ENCODE assay signal across 7 mouse cellular contexts in the genomic region with DNA sequence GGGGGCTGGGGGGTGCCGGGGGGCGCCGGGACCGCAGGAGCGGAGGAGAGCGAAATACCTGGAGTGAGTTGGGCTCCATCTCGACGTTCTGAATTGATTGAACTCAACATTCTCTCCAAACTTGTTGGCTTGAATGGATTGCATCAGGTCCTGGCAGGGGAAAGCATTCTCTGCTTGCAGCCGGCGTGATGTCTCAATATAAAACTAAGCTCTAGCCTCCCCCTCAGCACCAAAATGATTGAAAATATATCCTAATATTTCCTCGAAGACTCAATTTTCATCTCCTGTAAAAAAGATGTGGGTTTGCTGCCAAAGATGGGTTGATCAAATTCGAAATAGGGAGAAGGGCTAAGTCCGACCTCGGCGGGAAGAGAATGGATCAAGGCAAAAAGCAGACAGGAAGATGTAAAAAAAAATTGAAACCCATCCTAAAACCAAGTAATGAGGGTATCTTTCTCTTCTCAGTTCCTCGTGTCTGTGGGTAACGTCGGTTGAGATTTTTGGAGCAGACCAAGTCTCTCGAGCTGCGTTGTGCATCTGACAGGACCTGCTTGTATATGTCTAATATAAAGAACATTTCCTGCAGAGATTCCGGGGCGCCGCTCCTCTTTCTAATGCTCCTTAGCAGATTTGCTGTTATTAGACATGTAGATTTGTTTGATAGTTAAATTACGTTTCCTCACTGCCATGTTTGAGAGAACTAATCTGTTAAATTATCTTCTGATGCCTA. TPM values are rescaled to one million over a fixed set of nuclear protein-coding genes. Genes with fewer than 3 reads are reported as not detected.
DNase-seq lines count a peak whose midpoint lies in the region; ATAC-seq and TF ChIP-seq lines count a peak whose summit lies in the region.

A gene (minus strand): TSS at position 109 of the 730 bp plus-strand sequence.

- peaks cover 45% of the 10 kb centered on the region for H3K79me2 ChIP-seq in macrophage (ENCODE audit: inconsistent target)

- peak within 1 kb of the TSS; percentile 90 for H3K27ac ChIP-seq in hindbrain, postnatal 0 days
- peak within 1 kb of the TSS; percentile 94 for H3K27ac ChIP-seq in macrophage

- CTCF ChIA-PET in Patski (lab: Charles Lee): no interaction called here

- H3K27me3 ChIP-seq in Patski: no peaks in the 10 kb centered on the region
- H3K27me3 ChIP-seq in hindbrain, postnatal 0 days (ENCODE audit: insufficient read depth, low read length): no peaks in the 10 kb centered on the region

- in situ Hi-C loops in Patski (cut with MboI; ENCODE audit: low pct_unique_long_range_greater_than_20kb): loop anchor here (5.0 to 25.0 kb wide), 5 partner anchors 41 to 1034 kb away; no protein-coding TSS in a partner anchor

- peak within 1 kb of the TSS; percentile 95 for H3K4me2 ChIP-seq in hindbrain, postnatal 0 days (ENCODE audit: low read depth, low read length)

- DNase-seq in Patski (ENCODE audit: low read depth, low spot score): no peak
- peak; percentile 76 for DNase-seq in cerebellum, adult 8-10 months
- no peak for DNase-seq in gastrocnemius, adult 8-10 months (ENCODE audit: low spot score in 2 of 2)
- DNase-seq in hindbrain, postnatal 0 days (ENCODE audit: low spot score): peak; percentile 84
- DNase-seq in left cerebral cortex, adult 8-10 months (ENCODE audit: low spot score in 2 of 2): peak; percentile 38 to 39
- peak; percentile 65 for DNase-seq in right cerebral cortex, postnatal 4 days

- no peak for TF ChIP-seq CTCF in Patski (IDR thresholded peaks at IDR 0.05)
- no peak for TF ChIP-seq CTCF in hindbrain, postnatal 0 days (IDR thresholded peaks at IDR 0.05; ENCODE audit: low read depth)

- under 1% methylated on average over 24 of the region's 24 CpGs for WGBS in hindbrain, postnatal 0 days
- 1% methylated on average over 20 of the region's 24 CpGs for WGBS in macrophage (ENCODE audit: missing documents)

- no peaks in the 10 kb centered on the region for H3K36me3 ChIP-seq in hindbrain, postnatal 0 days (ENCODE audit: insufficient read depth, low read length)
- H3K36me3 ChIP-seq in macrophage (ENCODE audit: inconsistent target): peaks cover under 1% of the 10 kb centered on the region; the same call in 1 of the 2 replicates

- no peaks in the 10 kb centered on the region for H3K4me1 ChIP-seq in hindbrain, postnatal 0 days (ENCODE audit: insufficient read depth, low read length)

- peak within 1 kb of the TSS; percentile 66 for H3K4me3 ChIP-seq in hindbrain, postnatal 0 days (ENCODE audit: low read length)
- peak within 1 kb of the TSS; percentile 69 for H3K4me3 ChIP-seq in macrophage (ENCODE audit: inconsistent target)

- POLR2A ChIA-PET in Patski (lab: Charles Lee): no interaction called here

- H3K9me3 ChIP-seq in hindbrain, postnatal 0 days (ENCODE audit: low read length): no peaks in the 10 kb centered on the region

- peak within 1 kb of the TSS; percentile 72 for H3K9ac ChIP-seq in hindbrain, postnatal 0 days (replicated peaks; ENCODE audit: low read length)

- ATAC-seq in Patski: no peak
- ATAC-seq in hindbrain, postnatal 0 days: no peak

RNA-seq across cellular contexts. Expression of the gene that starts here (rescaled TPM):
- polyA plus RNA-seq in Patski (2021): 70.3 TPM
- total RNA-seq in gastrocnemius, adult 8-10 months (2022): 10 to 100 TPM; 10.1 to 12.5 (median 11.9) TPM
- 12.7 and 13.8 TPM in 2 replicates for total RNA-seq in hindbrain, postnatal 0 days (2014; rRNA removed)
- polyA plus RNA-seq in hindbrain, postnatal 0 days (2015; fragmentation: Nextera tagmentation; extraction: Ambion mirVana): 13.1 and 13.3 TPM in 2 replicates
- total RNA-seq in left cerebral cortex, adult 8-10 months (2022): 10 to 100 TPM; 25.1 to 30.5 (median 26.5) TPM
- 100 to 1,000 TPM in 24 of 26 experiments, 10 to 100 TPM in 2; 96.4 to 294 (median 157) TPM for total RNA-seq in macrophage (2018; cell fraction: chromatin; rRNA removed)
- total RNA-seq in macrophage (2018; cell fraction: cytosol; rRNA removed): 10 to 100 TPM; 28.3 to 41.0 (median 31.6) TPM
- 100 to 1,000 TPM in 24 of 26 experiments, 10 to 100 TPM in 2; 78.1 to 319 (median 144) TPM for total RNA-seq in macrophage (2018; cell fraction: nucleus; rRNA removed)
- 7.3 to 20.3 TPM (median 17.2 TPM) in 3 replicates for polyA plus RNA-seq in macrophage (2018)

Comparison
In these comparisons a context has a peak if more than half of its experiments do, and no peak if none do; other contexts are left out.
1. DNase-seq: peak in cerebellum, adult 8-10 months (single experiment), hindbrain, postnatal 0 days (single experiment), left cerebral cortex, adult 8-10 months (2 of 2) and right cerebral cortex, postnatal 4 days (single experiment); none in Patski (single experiment) and gastrocnemius, adult 8-10 months (0 of 2).